Mouse (Mus musculus) liver, embryonic 14.5 days (tissue): Measurements from ENCODE around the gene Fbxo48. TPM values are rescaled to one million over a fixed set of nuclear protein-coding genes. Genes with fewer than 3 reads are reported as not detected.

ENCODE experiments used
- ATAC-seq: fragments of 200-750 bp; cut with Nextera tagmentation; 2 replicates; pipeline ENCODE4 v1.8.0; 2017; ENCODE audit warnings: moderate number of reproducible peaks, mild to moderate bottlenecking, moderate library complexity; ENCODE audit not compliant: insufficient read depth
- DNase-seq, 3 experiments: peaks; one replicate each; pipeline ENCODE4 v3.0.0-alpha.2; 2012 to 2013; ENCODE audit warnings: low read depth in 3 of 3, low spot score in 3 of 3
- H3K27ac ChIP-seq: fragments of 300-500 bp; sonication (generic); 2 replicates; pipeline ENCODE4 v1.5.1; 2014; ENCODE audit warnings: moderate library complexity, mild to moderate bottlenecking, control low read depth, inconsistent platforms
- H3K27me3 ChIP-seq: fragments of 300-500 bp; sonication (generic); 2 replicates; pipeline ENCODE4 v1.6.1; 2014; ENCODE audit warnings: mild to moderate bottlenecking, low read length, moderate library complexity; ENCODE audit not compliant: control insufficient read depth, insufficient read depth
- H3K36me3 ChIP-seq: fragments of 300-500 bp; sonication (generic); replicated peaks from 2 replicates; pipeline ENCODE4 v1.6.1; 2014; ENCODE audit warnings: low read depth; ENCODE audit not compliant: control insufficient read depth, insufficient read depth
- H3K4me1 ChIP-seq, 2 experiments: fragments of 200-500 bp in 1 of 2; fragments of 300-500 bp in 1 of 2; sonication (generic) in 1 of 2; replicated peaks; 2 replicates each; pipeline ENCODE4 v1.6.1; 2012 to 2014; ENCODE audit warnings: antibody characterized with exemption in 1 of 2, inconsistent platforms in 1 of 2, low read length in 1 of 2; ENCODE audit not compliant: control insufficient read depth in 2 of 2, insufficient read depth in 2 of 2
- H3K4me2 ChIP-seq: fragments of 300-500 bp; sonication (generic); 2 replicates; pipeline ENCODE4 v1.6.1; 2014; ENCODE audit warnings: low read depth, mild to moderate bottlenecking, control low read depth, moderate library complexity
- H3K4me3 ChIP-seq, 2 experiments: fragments of 200-500 bp in 1 of 2; fragments of 300-500 bp in 1 of 2; sonication (generic) in 1 of 2; 2 replicates each; pipeline ENCODE4 v1.5.1; 2012 to 2014; ENCODE audit warnings: low read depth in 2 of 2, low read length in 2 of 2, mild to moderate bottlenecking in 2 of 2, control low read depth in 1 of 2, inconsistent platforms in 1 of 2, moderate library complexity in 1 of 2; ENCODE audit not compliant: insufficient read depth in 1 of 2
- H3K9ac ChIP-seq: fragments of 300-500 bp; sonication (generic); replicated peaks from 2 replicates; pipeline ENCODE4 v1.6.1; 2014; ENCODE audit warnings: mild to moderate bottlenecking, control low read depth, moderate library complexity
- H3K9me3 ChIP-seq: fragments of 300-500 bp; sonication (generic); 2 replicates; pipeline ENCODE4 v1.6.1; 2016; ENCODE audit warnings: low read length, mixed read lengths; ENCODE audit not compliant: control insufficient read depth
- CTCF ChIP-seq: IDR thresholded peaks from 2 replicates; pipeline ENCODE4 v1.5.1; 2016; ENCODE audit warnings: antibody characterized with exemption, low read depth, control low read depth
- EP300 ChIP-seq: IDR thresholded peaks from 2 replicates; pipeline ENCODE4 v1.6.1; 2016; ENCODE audit warnings: antibody characterized with exemption, low read depth
- WGBS: fragments of 180-500 bp; shearing (Covaris S2); extraction: QIAGEN DNeasy Blood & Tissue Kit; methylation state at CpG from one replicate; pipeline ENCODE4 v1.1.7; 2014; ENCODE audit not compliant: insufficient replicate concordance; 5-methylcytosine and 5-hydroxymethylcytosine counted together
- polyA plus RNA-seq, 2 experiments: library from polyadenylated mRNA; depleted of rRNA in 1 of 2; stranded (reverse) in 1 of 2; unstranded in 1 of 2; fragments of >200 nt; fragmentation: Nextera tagmentation in 1 of 2; extraction: Ambion mirVana in 1 of 2; gene quantifications; 2 replicates each; pipeline versions ENCODE4 v1.2.1 to v1.2.3; 2012 to 2014

Gene Fbxo48
- polyA plus RNA-seq, 2 experiments: 1.9 to 3.5 TPM

DNA sequence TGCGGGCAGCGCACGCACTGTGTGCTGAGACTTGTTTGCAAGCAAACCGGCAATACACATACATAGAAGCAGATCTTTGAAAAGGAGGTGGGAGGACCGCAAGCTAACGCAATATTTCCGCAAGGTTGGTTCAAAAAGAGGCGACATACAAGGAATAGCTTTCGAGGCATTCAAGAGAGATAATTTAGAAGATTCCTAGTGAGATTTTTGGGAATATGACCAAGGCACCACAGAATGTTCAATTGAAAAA is 511 bp downstream of the Fbxo48 start:
- DNase-seq (no peak), ATAC-seq (peak; percentile 17)
- peaks cover 4 to 11% of the 10 kb centered on the region in 2 experiments for H3K4me1 ChIP-seq
- H3K4me3 ChIP-seq: peak overlapping the region; percentile 85 to 93
- H3K9ac ChIP-seq: peak overlapping the region; percentile 97
- WGBS: 2% methylated on average over 9 of the region's 9 CpGs
- no peaks in the 10 kb centered on the region; the same call in 1 of the 2 replicates for H3K36me3 ChIP-seq
- H3K27me3 ChIP-seq: no peaks in the 10 kb centered on the region
- H3K9me3 ChIP-seq: no peaks in the 10 kb centered on the region
- peak overlapping the region; percentile 81 for H3K4me2 ChIP-seq
- peak overlapping the region; percentile 74 for H3K27ac ChIP-seq
- TF ChIP-seq CTCF: no peak
- no peak for TF ChIP-seq EP300

GRCm38 (mm10) chr11:16956115-16956862 is 5.1 kb downstream of the Fbxo48 start:
- ATAC-seq: no peak
- WGBS: 38% methylated on average over 6 of the region's 6 CpGs
- H3K36me3 ChIP-seq: no peaks in the 10 kb centered on the region; the same call in 1 of the 2 replicates
- no peak overlapping the region for H3K4me2 ChIP-seq
- no peak overlapping the region for H3K4me3 ChIP-seq
- no peak overlapping the region for H3K27ac ChIP-seq
- no peaks in the 10 kb centered on the region for H3K9me3 ChIP-seq
- H3K4me1 ChIP-seq: peaks cover 7 to 14% of the 10 kb centered on the region in 2 experiments
- no peak overlapping the region for H3K9ac ChIP-seq
- no peak for TF ChIP-seq EP300
- TF ChIP-seq CTCF: no peak
- H3K27me3 ChIP-seq: no peaks in the 10 kb centered on the region
- no peak for DNase-seq

- H3K9me3 ChIP-seq: no peaks in the 10 kb centered on the region
- WGBS: 71% methylated on average over 6 of the region's 6 CpGs
Observed at GRCm38 (mm10) chr11:16957030-16957429, 5.9 kb downstream of the Fbxo48 start.

GRCm38 (mm10) chr11:16958520-16958919 is 7.3 kb downstream of the Fbxo48 start:
- H3K4me1 ChIP-seq: peaks cover 7 to 14% of the 10 kb centered on the region in 2 experiments
- H3K4me2 ChIP-seq: no peak overlapping the region
- no peak overlapping the region for H3K27ac ChIP-seq
- TF ChIP-seq CTCF (no peak), EP300 (no peak; the same call in 1 of the 2 replicates)
- 16% methylated on average over 1 of the region's 1 CpGs for WGBS
- ATAC-seq: peak; percentile 85
- H3K9me3 ChIP-seq: no peaks in the 10 kb centered on the region
- H3K27me3 ChIP-seq: no peaks in the 10 kb centered on the region
- no peaks in the 10 kb centered on the region; the same call in 1 of the 2 replicates for H3K36me3 ChIP-seq
- H3K4me3 ChIP-seq: no peak overlapping the region
- peak; percentile 48 to 60 (median 56) for DNase-seq
- no peak overlapping the region for H3K9ac ChIP-seq

More at GRCm38 (mm10) chr11:16957030-16957429, 5.9 kb downstream of the Fbxo48 start:
- no peak overlapping the region for H3K9ac ChIP-seq
- TF ChIP-seq EP300: no peak
- TF ChIP-seq CTCF: no peak
- H3K4me2 ChIP-seq: no peak overlapping the region
- H3K4me3 ChIP-seq: no peak overlapping the region
- H3K4me1 ChIP-seq: peaks cover 7 to 14% of the 10 kb centered on the region in 2 experiments
- no peaks in the 10 kb centered on the region for H3K27me3 ChIP-seq
- H3K36me3 ChIP-seq: no peaks in the 10 kb centered on the region; the same call in 1 of the 2 replicates
- no peak overlapping the region for H3K27ac ChIP-seq
- ATAC-seq: no peak
- DNase-seq: no peak

GRCm38 (mm10) chr11:16967806-16968205 is 16.6 kb downstream of the Fbxo48 start:
- Histone ChIP-seq H3K36me3 (no peaks in the 10 kb centered on the region), H3K27ac (no peak overlapping the region), H3K9ac (no peak overlapping the region), H3K27me3 (no peaks in the 10 kb centered on the region), H3K4me2 (no peak overlapping the region), H3K4me1 (peaks cover 0 to 3% of the 10 kb centered on the region in 2 experiments; a peak in 2 of 4 replicates), H3K9me3 (no peaks in the 10 kb centered on the region), H3K4me3 (no peak overlapping the region)
- DNase-seq (no peak), ATAC-seq (no peak)
- TF ChIP-seq EP300 (no peak), CTCF (peak; percentile 39; the same call in 1 of the 2 replicates)
- WGBS: 6% methylated on average over 2 of the region's 2 CpGs
